Mouse (Mus musculus): Measurements from ENCODE around the gene Kctd10. TPM values are rescaled to one million over a fixed set of nuclear protein-coding genes. Genes with fewer than 3 reads are reported as not detected.

The Kctd10 gene
- polyA plus RNA-seq, 1 experiment from 2014 or later, result 230 TPM

DNA sequence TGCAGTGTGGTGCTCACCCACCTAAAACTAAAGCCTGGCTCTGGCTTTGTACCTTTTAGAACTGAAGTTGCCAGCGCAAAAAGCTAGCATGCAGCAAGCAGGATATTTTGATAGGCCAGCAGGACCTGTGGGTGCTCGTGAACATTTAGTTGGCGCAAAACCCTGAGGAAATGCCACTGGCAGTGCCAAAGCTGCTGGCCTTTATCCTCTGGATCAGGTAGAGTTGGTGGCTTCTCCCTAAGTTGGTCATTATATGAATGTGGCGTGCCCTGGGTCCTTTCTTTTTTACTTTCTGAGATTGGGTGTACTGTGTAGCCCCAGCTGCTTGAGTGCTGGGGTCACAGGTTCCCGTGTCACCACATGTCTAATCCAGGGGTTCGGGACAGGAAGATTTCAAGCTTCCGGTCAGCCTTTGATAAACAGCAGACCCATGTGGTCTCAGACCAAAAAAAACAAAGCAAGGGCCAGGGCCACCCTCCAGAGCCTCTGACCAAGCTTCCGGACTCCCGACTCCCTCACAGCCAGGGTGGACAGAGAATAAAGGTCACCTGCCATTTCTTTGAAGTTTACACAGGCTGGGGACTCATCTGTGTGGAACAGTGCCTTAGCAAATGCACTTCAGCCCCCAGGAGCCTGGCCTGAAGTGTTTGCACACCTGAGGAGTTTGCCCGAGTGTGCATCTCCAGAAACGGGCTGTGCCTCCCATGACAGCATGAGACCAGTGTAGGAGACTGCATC lies 41.4 kb upstream of the Kctd10 start:
- Histone ChIP-seq H3K36me3 (ENCODE audit: insufficient read depth, low read length) (peaks cover 24% of the 10 kb centered on the region; the same call in 1 of the 2 replicates), H3K27me3 (replicated peaks; ENCODE audit: insufficient read depth, low read length) (no peaks in the 10 kb centered on the region), H3K4me1 (ENCODE audit: insufficient read depth, low read depth, low read length) (0 out of 2 replicates have a peak, but pooled peaks cover 8% of the 10 kb centered on the region), H3K4me3 (ENCODE audit: low read depth, low read length) (no peak overlapping the region), H3K9ac (replicated peaks; ENCODE audit: low read depth) (no peak overlapping the region), H3K9me3 (ENCODE audit: low read length) (no peaks in the 10 kb centered on the region), H3K27ac (ENCODE audit: low read length) (no peak overlapping the region), H3K4me2 (replicated peaks; ENCODE audit: low read depth, low read length) (0 out of 2 replicates have a peak overlapping the region, but pooled peaks have one; percentile 8)
- DNase-seq (ENCODE audit: low spot score) (peak; percentile 61), ATAC-seq (peak; percentile 85)
- TF ChIP-seq CTCF (IDR thresholded peaks at IDR 0.05) (no peak), EP300 (IDR thresholded peaks at IDR 0.05) (peak; percentile 30; the same call in 1 of the 2 replicates)
- WGBS, result 31% methylated on average over 11 of the region's 11 CpGs

DNA sequence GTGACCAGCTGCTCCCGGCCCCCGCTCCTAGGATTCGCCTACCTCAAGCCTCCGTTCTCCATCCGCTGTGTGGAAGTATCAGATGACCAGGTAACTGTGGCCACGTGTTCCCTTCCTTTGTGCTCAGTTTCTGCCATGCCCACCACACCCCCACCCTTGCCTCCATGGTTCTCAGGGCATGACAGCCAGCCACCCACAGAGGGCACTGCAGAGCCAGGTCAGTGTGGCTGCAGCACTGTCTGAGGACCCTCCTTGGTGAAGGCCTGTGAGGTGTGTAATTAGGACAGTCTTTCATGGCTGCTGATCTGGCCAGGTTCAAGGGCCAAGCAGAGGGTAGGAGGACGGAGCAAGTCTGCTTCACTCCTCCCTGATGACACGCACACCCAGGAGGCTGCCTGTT lies 38.2 kb upstream of the Kctd10 start:
- H3K36me3 ChIP-seq (ENCODE audit: insufficient read depth, low read length), result peaks cover 42% of the 10 kb centered on the region
- DNase-seq (ENCODE audit: low spot score) (no peak), ATAC-seq (no peak)
- no peaks in the 10 kb centered on the region for H3K27me3 ChIP-seq (replicated peaks; ENCODE audit: insufficient read depth, low read length)
- H3K9ac ChIP-seq (replicated peaks; ENCODE audit: low read depth), result no peak overlapping the region
- 0 out of 2 replicates have a peak, but pooled peaks cover 8% of the 10 kb centered on the region for H3K4me1 ChIP-seq (ENCODE audit: insufficient read depth, low read depth, low read length)
- TF ChIP-seq CTCF (IDR thresholded peaks at IDR 0.05), result peak; percentile 65
- no peak for TF ChIP-seq EP300 (IDR thresholded peaks at IDR 0.05)
- WGBS, result 64% methylated on average over 8 of the region's 8 CpGs
- no peak overlapping the region for H3K4me2 ChIP-seq (replicated peaks; ENCODE audit: low read depth, low read length)
- H3K4me3 ChIP-seq (ENCODE audit: low read depth, low read length), result no peak overlapping the region
- H3K9me3 ChIP-seq (ENCODE audit: low read length), result no peaks in the 10 kb centered on the region
- H3K27ac ChIP-seq (ENCODE audit: low read length), result no peak overlapping the region

DNA sequence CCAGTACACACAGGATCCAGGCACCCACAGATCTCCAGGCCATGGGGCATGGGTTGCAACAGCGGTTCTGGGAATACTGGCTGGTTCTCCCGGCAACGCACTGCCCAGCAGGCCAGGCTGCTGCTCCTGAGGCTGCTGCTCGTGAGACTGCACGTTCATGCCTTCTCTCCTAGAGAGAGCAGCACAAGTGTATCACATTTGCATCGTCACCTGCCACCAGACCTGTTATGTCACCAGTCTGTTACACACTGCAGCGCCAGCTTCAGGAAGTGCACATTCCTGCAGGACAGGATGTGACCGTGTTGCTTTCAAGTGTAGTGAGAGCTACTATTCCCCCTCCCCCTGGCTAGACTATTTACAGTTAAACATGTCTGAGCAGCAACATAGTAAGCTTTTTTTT lies 36.5 kb upstream of the Kctd10 start:
- Histone ChIP-seq H3K4me2 (replicated peaks; ENCODE audit: low read depth, low read length) (no peak overlapping the region), H3K9me3 (ENCODE audit: low read length) (no peaks in the 10 kb centered on the region), H3K27ac (ENCODE audit: low read length) (no peak overlapping the region), H3K9ac (replicated peaks; ENCODE audit: low read depth) (no peak overlapping the region), H3K36me3 (ENCODE audit: insufficient read depth, low read length) (peaks cover 45% of the 10 kb centered on the region), H3K27me3 (replicated peaks; ENCODE audit: insufficient read depth, low read length) (no peaks in the 10 kb centered on the region), H3K4me1 (ENCODE audit: insufficient read depth, low read depth, low read length) (0 out of 2 replicates have a peak, but pooled peaks cover 3% of the 10 kb centered on the region), H3K4me3 (ENCODE audit: low read depth, low read length) (no peak overlapping the region)
- DNase-seq (ENCODE audit: low spot score), result peak; percentile 13
- no peak for ATAC-seq
- 58% methylated on average over 8 of the region's 8 CpGs for WGBS
- TF ChIP-seq CTCF (IDR thresholded peaks at IDR 0.05), result peak; percentile 11; the same call in 1 of the 2 replicates
- no peak for TF ChIP-seq EP300 (IDR thresholded peaks at IDR 0.05)

DNA sequence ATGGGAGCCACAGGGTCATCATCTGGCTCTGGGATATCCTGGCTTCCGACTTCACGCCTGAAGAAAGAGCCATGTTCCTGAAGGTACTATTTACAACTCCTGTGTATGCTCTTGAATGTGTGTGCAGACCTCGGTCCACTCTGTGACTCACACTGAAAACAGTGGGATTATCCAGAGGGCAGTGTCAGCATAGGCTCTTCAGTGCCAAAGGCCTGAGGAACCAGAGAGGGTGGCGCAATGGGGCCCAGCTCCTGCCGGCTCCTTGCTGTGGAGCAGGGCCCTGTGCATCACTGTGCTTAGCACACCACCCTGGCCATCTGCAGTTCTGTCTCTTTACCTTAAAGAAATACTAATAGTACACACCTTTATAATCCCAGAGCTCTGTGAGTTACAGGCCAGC lies 35.3 kb upstream of the Kctd10 start:
- Histone ChIP-seq H3K4me3 (ENCODE audit: low read depth, low read length) (no peak overlapping the region), H3K9me3 (ENCODE audit: low read length) (no peaks in the 10 kb centered on the region), H3K27ac (ENCODE audit: low read length) (no peak overlapping the region), H3K9ac (replicated peaks; ENCODE audit: low read depth) (no peak overlapping the region), H3K4me2 (replicated peaks; ENCODE audit: low read depth, low read length) (no peak overlapping the region), H3K27me3 (replicated peaks; ENCODE audit: insufficient read depth, low read length) (no peaks in the 10 kb centered on the region), H3K36me3 (ENCODE audit: insufficient read depth, low read length) (peaks cover 55% of the 10 kb centered on the region), H3K4me1 (ENCODE audit: insufficient read depth, low read depth, low read length) (no peaks in the 10 kb centered on the region)
- WGBS, result 82% methylated on average over 5 of the region's 5 CpGs
- TF ChIP-seq CTCF (IDR thresholded peaks at IDR 0.05), result no peak
- TF ChIP-seq EP300 (IDR thresholded peaks at IDR 0.05), result no peak
- DNase-seq (ENCODE audit: low spot score) (no peak), ATAC-seq (no peak)

DNA sequence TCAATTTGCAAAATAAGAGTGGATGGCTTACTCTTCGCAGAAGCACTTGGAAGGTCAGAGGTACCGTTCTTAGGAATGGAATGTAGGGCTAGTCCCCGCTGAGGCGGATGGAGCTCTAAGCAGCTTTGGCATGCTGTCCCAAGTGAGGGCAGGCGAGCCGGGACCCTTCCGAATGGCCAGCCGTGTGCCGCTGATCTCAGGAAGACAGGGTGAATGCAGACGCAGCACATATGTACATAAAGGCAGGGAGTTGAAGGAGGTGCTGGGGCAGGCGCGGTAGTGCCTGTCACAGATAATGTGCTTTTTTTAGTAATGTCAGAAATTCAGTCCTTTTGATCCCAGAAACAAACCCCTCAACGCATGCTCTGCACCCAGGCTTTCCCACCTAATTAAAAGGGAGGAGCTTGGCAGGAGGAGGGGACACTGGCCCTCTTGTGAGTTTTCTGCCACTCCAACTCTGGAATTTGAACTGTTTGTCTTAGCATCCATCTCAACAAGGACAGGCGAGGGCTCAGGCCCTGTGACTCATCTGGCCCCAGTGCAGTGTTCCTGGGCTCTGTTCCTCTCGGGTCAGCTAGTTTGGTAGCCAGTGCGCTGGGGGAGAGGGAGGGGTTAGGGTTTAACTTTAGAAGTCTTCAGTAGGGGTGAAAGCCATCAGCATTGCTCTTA lies 32.9 kb upstream of the Kctd10 start:
- Histone ChIP-seq H3K4me1 (ENCODE audit: insufficient read depth, low read depth, low read length) (no peaks in the 10 kb centered on the region), H3K36me3 (ENCODE audit: insufficient read depth, low read length) (peaks cover 59% of the 10 kb centered on the region), H3K27ac (ENCODE audit: low read length) (peak overlapping the region; percentile 70; the same call in 1 of the 2 replicates), H3K9ac (replicated peaks; ENCODE audit: low read depth) (no peak overlapping the region), H3K9me3 (ENCODE audit: low read length) (no peaks in the 10 kb centered on the region), H3K4me2 (replicated peaks; ENCODE audit: low read depth, low read length) (no peak overlapping the region), H3K4me3 (ENCODE audit: low read depth, low read length) (no peak overlapping the region), H3K27me3 (replicated peaks; ENCODE audit: insufficient read depth, low read length) (no peaks in the 10 kb centered on the region)
- DNase-seq (ENCODE audit: low spot score) (peak; percentile 95), ATAC-seq (peak; percentile 90)
- 31% methylated on average over 16 of the region's 16 CpGs for WGBS
- TF ChIP-seq CTCF (IDR thresholded peaks at IDR 0.05) (no peak), EP300 (IDR thresholded peaks at IDR 0.05) (peak; percentile 66)

DNA sequence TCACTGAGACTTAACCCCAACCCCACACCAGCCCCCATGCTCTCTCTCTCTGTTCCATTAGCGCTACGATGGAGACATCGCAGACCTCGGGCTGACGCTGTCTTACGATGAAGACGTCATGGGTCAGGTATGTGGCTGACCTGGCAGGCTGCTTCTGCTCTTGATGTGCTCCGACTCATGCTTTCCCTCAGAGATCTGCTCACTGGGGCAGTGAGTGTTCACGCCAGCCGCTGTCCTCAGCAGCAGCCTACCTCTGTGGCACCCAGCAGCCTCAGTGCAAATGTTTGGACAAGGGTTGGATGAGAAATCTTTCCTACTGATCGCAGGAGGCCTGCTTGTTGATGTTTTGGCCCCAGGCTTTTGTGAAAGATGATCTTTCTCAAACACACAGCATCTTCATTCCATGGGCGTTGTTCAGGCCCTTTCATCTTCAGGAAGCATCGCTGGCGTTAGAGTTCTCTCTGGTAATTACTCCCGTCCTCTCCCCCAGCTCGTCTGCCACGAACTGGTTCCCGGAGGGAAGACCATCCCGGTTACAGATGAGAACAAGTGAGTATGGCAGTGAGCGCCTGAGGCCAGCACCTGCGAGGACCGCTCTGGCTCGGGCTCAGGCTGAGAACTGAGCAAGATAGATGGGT lies 32.2 kb upstream of the Kctd10 start:
- DNase-seq (ENCODE audit: low spot score) (peak; percentile 70), ATAC-seq (peak; percentile 27)
- TF ChIP-seq CTCF (IDR thresholded peaks at IDR 0.05) (no peak), EP300 (IDR thresholded peaks at IDR 0.05) (peak; percentile 40; the same call in 1 of the 2 replicates)
- Histone ChIP-seq H3K4me2 (replicated peaks; ENCODE audit: low read depth, low read length) (no peak overlapping the region), H3K4me3 (ENCODE audit: low read depth, low read length) (no peak overlapping the region), H3K36me3 (ENCODE audit: insufficient read depth, low read length) (peaks cover 53% of the 10 kb centered on the region), H3K27me3 (replicated peaks; ENCODE audit: insufficient read depth, low read length) (no peaks in the 10 kb centered on the region), H3K9ac (replicated peaks; ENCODE audit: low read depth) (no peak overlapping the region), H3K27ac (ENCODE audit: low read length) (peak overlapping the region; percentile 70), H3K9me3 (ENCODE audit: low read length) (no peaks in the 10 kb centered on the region), H3K4me1 (ENCODE audit: insufficient read depth, low read depth, low read length) (no peaks in the 10 kb centered on the region)
- 36% methylated on average over 23 of the region's 23 CpGs for WGBS

Data from lung, postnatal 0 days (tissue).